Mouse (Mus musculus) kidney, adult 10 weeks (tissue): ENCODE data around the gene Abca16. TPM values are rescaled to one million over a fixed set of nuclear protein-coding genes. Genes with fewer than 3 reads are reported as not detected.

Source experiments
- polyA plus RNA-seq: library from polyadenylated mRNA; stranded (reverse); fragments of 350-450 nt; fragmentation: Illumina TruSeq; extraction: RNeasy Lipid Tissue Mini Kit (QIAGEN cat#74804); gene quantifications from one replicate; pipeline ENCODE4 v1.2.3, GENCODE M21; 2014; ENCODE audit warnings: low read depth, low replicate concordance

The Abca16 gene
- polyA plus RNA-seq, result not detected

GRCm38 (mm10) chr7:120409447-120409846 is at the start of gene Abca16:
Abca16 (plus strand) TSS chr7:120409647.

Other genes with a start within 250 kb of the Abca16 start
- gene Anks4b, start 235.8 kb upstream of the Abca16 start, polyA plus RNA-seq, result 81.7 TPM
- 8.2 TPM for gene Crym, start 207.5 kb upstream of the Abca16 start, polyA plus RNA-seq
- gene Abca14, start 205.7 kb upstream of the Abca16 start, polyA plus RNA-seq, result 0.16 TPM
- not detected for gene Abca15, start 81.0 kb upstream of the Abca16 start, polyA plus RNA-seq
- gene Uqcrc2, start 225.5 kb downstream of the Abca16 start, polyA plus RNA-seq, result 1,118 TPM